Mouse (Mus musculus) gastrocnemius, postnatal 10 days (tissue): ENCODE measurements at regions not wholly inside any gene's neighbourhood (a gene's known extent, or its start where the extent isn't known, plus 50 kb on each side); places are given as distances from the start of the nearest gene placed in this dataset.
A peak's percentile ranks its signal among the peaks of the same experiment; 100 is the strongest.

Source experiments
- DNase-seq: peaks from one replicate; pipeline ENCODE4 v3.0.0; 2021; ENCODE audit warnings: mixed read lengths

DNA sequence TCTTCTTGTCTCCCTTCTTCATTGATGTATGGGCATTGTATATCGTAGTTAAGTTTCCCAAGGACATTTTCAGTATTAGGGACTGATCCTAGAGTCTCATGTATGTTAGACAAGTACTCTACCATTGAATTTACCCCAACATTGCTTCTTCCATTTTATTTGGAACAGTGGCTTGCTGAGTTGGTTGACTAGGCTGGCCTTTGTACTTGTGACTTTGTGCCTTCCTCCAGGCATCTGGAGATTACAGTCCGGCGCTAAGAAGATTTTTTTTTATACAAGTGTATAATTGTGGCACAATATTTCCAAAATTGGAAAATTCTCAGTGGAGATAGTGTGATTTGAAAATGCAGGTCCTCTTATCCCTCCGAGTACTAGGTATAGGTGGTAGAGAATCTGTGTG, 1165.5 kb upstream of the A1bg start:
- DNase-seq = no peak

DNA sequence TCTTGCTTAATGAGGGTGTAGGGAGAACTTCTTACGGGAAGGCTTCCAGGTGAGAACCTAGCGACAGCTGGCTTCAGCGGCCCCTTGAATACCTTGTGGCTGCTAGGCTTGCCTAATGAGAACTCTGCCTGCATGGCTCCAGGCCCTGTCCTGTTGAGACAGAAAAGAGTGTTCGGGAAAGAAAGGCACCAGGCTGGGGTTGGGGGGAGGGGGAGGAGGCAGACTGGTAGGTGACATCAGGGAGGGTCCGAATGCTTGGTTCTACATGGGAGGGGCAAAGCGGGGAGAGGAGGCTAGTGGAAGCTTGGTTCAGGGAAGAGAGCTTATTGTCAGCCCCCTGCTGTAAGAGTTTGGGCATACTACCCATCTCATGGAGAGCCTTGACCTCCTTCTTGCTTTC, 1164.9 kb upstream of the A1bg start:
- DNase-seq = no peak

DNA sequence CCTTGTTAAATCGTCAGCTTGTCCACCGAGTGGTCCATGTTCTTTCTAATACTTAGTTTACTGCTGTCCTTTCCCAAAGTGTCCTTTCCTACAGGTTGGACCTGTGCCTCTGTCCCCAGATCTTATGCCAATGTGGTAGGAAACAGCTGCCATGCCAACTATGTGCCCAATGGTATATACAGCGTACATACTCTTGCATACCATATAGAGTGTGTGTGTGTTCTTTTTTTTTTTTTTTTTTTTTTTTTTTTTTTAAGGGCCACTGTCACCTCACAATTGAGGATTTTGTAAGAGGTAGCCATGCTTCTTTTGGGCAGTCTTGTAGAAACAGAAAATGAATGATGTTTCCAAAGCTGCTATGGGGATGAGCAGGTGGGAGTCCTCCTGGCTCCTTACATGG, 1163.2 kb upstream of the A1bg start:
- no peak for DNase-seq

DNA sequence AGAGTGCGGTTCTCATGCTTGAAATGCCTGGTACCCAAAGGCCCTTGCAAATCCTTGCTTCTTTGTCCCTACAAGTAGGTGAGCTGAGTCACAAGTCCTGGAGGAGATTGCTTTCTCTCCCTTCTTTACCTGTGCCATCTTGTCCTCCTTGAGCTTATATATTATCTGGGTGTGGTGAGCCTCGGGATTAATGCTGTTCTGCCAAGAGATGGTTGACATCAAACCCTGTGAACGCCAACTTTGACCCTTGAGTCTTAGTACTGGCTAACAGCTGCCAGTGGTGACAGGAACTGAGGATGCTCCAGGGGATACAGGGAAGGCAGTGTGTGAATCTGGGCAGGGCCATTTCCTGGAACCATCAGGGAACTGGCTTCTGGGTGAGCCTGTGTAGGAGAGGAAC, 1160.5 kb upstream of the A1bg start:
- no peak for DNase-seq

DNA sequence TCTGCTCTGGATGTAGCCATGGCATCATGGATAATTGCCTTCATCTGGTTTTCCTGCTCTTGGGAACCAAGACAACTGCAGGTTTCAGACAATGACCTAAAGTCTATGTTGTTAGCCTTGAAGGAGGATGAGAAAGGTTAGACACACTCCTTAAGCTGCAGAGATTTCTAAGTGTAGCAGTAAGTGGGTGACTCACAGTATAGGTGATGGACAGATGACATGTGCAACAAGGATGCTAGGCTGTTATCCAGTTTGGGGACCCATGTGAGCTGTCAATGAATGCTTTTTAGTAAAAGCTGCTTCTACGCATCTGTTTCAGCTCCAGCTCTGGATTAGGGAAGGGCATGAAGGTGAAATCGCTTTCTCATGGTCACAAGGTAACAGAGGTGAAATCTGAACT, 1159.7 kb upstream of the A1bg start:
- DNase-seq = no peak

DNA sequence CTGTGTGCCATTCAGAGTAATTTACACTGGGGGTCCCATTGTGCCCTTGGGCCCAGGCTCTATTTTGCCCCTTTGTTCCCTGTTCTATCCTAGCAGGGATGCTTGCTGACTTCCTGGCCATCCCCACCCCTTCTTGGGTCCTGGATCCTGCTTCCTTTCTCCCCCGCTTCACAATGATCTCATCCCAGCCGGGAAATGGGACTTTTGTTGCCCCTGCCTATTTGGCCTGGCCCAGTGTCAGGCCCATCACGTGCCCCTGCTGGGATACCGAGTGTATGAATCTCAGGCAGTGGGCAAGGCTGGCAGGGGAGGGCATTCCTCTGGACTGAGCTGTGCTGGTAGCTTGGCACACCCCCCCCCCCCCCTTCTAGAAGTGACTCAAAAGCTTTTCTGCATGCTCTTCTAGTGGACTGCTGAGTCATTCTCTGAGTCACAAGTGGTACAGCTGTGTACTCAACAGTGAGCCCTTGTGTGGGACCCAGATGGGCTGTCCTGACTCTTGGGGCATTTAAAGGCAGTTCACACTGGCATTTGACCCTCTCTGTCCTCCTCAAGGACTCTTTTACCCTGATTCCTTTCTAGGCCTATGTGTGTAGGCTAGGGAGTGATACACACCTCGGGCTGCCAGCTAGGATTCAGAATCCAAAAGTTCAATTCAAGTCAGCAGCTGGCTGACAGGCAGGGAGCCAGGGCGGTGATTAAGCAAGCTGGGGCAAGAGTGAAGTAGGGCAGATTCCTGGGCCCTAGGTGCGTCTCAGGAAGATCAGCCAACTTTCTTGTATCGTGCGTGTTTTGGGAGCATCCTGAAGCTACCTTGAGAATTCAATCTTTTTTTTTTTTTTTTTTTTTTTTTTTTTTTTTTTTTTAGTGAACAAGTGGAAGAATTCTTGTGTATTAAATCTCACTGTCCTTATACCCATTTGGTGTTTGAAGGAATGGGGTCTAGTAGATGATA, 1156.6 kb upstream of the A1bg start:
- DNase-seq = peak; percentile 68

DNA sequence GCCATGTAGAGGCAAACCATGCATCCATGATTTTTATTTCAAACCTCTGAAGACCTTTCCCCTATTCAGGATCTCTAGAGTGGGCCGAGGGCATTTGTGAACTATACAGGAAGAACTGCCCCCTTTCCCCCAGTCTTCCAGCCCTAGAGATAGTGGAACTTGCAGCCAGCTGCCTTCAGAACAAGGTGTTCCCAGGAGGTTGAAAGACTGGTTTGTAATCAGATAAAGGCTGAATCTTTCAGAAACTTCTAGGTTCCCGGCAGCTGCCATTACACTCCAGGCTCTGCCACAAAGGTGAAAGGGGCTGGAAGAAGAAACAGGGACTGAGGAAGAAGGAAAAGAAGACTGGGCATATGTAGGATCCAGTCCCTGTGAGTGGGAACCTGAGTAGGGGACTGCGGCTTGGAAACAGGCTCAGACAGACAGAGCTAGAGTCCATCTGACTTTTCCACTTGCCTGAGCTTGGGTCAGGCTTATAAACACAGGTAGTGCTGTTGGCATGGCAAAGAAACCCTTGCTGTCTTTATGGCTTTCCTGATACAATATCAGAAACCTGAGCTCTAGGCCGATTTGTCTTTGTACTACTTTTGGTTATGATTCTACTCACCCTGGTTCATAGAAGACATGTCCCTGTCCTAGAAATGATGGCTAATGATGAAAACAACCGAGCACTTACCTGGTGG, 1153.9 kb upstream of the A1bg start:
- DNase-seq = no peak

DNA sequence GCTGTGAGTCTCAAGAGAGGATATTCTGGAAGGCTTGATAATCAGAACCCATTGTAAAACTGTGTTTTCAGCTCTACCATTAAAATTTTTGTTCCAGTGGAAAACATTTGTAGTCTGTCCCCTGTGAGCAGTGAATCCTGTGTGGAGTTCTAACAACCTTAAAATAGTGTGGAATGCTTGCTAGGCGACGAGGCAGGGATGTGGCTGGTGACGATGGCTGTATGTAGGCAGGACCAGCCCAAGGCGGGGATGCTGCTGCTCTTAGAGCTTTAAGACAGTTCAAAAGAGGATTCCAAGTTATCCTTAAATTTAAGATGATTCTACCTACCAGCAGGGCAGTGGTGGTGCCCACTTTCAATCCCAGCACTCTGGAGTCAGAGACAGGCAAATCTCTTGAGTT, 1151.9 kb upstream of the A1bg start:
- no peak for DNase-seq

DNA sequence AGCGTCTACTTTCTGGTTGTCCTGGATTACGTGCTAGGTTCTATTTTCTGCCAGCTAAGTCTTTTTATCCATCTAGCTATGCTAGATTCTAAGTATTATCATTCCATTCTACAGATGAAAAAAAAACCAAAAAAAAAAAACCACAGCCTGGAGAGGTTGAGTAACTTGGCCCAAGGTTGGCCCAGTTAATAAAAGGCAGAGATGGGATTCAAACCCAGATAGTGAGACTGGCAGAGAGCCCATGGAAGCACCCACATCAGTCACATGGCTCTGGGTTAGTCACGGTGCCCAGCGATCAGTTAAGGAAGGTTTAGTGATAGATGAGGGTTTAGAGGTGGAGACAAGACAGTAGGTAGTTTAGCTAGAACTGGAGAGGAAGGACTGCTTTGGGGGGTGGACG, 1150.8 kb upstream of the A1bg start:
- no peak for DNase-seq

DNA sequence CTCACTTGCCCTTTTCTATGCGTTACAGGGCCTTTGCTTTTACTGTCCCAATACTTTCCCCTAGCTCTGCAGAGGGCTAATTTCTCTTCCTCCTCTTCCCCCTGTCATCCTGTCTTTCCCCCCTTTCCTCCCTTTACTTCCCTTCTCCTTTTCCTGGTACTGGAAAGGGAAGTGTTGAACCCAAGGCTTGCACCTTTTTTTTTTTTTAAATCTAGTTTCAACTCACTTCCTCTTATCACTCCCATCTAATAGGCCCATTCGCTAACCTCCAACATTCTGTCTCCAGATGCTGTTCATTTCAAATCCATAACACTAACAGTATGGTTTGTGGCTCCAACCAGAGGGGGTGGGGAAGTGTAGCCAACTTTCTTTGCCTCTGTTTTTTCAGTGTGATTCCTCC, 1148.5 kb upstream of the A1bg start:
- DNase-seq = no peak

DNA sequence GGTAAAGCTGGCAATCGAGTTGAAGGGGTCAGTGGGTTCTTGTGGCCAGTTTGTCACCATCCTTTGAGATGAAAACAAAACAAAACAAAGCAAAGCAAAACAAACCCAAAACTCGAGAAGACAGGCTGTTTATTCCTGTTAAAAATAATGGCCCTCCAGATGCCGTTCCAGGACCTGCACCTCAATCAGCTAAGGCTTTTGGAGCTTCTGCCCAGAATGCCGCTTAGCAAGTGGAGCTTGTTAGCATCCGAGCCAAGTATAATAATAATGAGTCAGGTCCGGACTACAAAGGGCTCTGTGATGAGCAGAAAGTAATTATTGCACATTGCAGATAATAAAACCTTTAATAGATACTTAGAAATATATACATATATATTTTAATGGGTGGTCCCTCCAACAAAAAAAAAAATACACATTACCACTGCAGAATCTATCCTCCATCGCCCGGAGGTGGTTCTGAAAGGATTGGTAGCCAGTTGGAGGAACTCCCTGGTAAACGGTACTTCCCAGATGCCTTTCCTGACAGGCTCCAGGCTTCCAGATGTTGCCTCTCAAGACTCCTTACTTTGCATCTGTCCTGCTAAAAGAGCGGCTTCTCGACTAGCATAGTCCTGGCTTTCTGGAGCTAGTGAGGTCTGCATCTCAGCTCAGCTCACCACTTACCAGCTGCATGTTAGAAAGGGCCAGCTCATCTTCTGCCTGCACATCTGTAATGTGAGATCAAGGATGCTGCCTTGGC, 1145.8 kb upstream of the A1bg start:
- no peak for DNase-seq

DNA sequence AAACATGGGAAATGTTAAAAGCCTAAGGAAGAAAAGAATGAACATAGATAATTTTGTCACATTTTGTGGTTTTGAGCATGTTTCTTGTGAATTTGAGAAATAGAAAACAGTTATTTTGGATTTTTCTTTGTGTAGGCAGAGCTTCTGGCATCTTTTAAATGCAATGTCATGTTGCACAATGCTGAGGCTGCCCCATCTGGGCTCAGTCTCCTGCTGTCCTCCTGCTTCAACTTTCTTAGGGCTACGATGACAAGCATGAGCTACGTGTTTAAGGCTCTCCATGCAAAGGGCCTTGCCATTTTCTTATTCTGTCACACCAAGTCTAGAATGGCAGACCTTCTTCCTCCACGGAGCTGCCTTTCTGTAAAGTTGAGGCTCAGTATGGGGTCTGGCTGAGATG, 1141.6 kb upstream of the A1bg start:
- no peak for DNase-seq

DNA sequence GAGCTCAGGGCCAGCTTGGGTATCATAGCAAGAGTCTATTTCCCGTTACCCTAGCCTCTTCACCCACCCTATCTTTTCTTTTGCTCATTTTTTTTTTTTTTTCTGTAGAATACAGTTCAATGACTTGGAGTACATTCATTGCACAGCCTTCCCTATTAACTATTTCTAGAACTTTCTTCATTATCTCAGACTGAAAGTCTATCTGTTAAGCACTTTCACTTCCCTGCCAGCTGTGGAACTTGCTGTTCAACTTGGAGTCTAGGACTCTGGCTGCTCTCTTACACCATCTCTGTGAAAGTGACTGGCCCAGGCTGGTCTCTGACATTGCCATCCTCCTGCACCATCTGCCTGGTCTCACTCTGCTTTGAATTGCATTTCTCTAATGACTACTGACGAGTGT, 1134.6 kb upstream of the A1bg start:
- DNase-seq = no peak

DNA sequence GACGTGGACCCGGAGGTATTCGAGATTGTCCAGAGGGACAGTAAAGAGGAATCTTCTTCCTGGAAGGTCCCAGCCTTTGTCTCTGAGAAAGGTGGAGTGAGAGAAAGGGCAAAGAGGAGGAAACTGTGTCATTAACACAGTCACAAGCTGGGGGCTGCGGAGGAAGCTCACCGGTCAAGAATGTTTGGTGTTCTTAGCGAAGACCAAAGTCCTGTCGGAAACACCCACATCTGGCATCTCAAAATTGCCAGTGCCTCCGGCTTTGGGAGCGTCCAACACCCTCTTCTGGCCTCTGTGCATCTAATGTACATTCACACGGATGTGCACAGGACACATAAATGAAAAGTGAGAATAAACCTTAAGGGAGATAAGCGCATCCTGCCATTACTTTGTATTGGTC, 1134.1 kb upstream of the A1bg start:
- DNase-seq = no peak

DNA sequence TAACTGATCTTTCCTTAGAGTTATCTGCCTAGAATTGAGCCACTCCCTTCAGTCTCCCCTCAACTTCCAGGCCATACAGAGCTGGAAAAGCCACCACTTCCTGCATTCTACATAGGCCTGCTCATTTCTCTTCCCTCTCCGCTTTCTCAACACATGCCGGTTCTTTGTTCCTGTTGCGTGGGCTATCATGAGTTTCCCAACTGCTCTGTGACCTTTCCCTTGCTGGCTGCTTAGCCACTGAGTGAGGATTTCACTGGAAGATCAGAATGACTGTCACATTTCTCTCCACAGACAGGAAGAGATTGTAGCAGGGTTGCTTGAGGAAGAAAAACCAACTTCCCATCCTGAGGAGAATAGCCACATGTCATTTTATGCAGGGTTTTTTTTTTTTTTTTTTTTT, 1133.6 kb upstream of the A1bg start:
- DNase-seq = no peak

DNA sequence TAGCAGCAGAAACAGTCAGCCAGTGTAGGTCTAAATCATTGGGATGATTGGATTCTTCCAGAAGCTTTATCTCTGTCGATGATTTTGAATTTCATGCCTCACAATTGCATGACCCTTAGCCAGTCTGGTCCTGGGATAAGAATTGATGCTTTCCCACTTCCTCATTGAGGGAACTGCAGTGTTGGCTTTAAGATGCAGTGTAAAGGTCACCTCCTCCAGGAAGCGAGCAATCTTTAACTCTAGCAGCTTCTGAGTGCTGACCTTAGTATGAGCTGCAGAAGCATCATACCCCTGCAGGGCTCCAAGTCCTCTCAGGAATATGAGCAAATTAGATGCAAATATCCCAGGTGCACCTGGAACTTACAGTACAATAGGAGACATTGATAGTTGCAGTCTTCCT, 1132.2 kb upstream of the A1bg start:
- DNase-seq = no peak

DNA sequence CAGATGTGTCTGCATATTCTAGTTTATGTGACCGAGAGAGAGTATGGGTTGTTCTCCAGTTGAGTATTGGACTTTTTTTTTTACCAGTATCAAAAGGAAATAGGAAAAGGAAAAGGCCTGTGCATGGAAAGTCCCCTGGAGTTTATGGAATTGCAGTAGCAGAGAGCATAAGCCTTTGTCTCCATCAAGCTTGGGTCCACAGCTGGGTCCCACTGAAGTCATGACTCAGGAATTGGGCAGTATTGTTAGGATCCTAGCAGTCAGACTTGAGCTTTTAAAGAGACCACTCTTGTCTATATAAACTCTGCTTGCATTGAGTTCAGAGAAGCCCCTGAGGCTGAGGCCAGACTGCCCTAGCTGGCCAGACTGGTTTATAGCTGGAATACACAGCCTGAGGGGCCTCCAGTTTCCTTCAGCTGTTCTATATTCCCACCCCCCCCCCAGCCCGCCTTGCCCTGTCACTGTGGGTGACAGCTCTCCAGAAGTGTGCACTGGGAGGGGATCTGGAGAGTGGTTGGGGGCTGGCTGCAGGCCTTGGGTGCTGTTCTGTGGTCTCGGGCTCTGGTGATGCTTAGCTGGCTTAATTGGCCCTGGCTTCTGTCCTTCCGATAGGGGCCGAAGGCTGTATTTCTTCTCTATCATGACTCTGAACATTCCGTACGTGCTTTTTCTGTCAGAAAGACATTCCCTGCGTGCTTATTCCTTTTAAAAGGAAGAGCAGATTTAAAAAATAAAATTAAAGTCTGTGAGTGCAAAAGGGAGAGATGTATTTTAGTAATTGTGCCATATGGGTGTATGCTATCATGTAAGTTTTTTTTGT, 1130.8 kb upstream of the A1bg start:
- no peak for DNase-seq

DNA sequence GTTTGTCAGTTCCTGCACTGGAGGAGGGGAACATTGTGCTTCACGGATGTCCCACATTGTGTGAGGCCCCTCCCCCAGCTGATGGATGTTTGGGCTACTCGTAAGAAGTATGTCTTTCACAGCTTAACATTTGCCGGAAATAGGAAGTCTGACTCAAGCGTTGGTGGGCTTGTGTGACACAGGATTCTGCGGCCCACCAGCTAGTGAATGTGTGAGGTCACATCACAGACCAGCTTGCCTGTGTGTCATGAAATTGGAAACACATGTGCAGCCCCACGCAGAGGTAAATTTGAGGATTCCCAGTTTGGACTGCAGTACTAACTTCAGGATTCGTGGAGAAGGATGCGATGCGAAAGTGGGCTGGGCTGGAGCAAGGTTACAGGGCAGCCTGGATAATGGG, 1126.6 kb upstream of the A1bg start:
- no peak for DNase-seq

DNA sequence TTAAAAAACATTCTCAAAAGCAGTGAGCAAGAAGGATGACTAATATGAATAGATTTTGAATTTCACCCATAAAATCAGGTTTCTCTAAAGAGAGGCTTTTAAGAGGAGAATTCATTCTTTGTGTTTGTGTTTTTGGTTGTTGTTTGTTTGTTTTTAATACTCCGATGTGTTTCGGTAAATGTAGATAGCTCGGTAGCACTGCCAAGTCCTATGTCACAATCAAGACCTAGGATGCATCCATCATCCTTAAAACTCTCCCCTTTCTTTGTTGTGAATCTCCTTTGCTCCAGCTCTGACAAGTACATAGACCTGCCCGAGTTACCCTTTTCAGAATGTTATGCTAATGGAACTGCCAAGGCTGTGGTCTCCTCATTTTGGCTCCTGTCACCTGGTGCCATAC, 1126.2 kb upstream of the A1bg start:
- DNase-seq = no peak

DNA sequence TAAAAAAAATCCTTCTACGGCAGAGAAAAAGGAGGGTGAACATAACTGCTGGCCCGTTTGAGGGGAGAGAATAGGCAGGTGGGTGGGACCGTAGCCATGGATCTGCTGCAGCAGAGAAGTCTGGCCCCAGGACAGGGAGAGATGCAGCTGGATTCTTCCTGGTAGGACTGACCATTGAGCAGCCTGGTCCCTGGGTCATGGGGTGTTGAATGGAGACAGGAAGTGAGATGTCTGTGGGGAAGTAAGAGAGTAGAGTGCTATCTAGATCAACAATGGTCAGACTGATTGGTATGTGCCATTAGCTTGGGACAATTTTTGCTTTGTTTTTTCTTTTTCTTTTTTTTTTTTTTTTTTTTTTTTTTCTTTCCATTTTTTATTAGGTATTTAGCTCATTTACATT, 1123.5 kb upstream of the A1bg start:
- DNase-seq = no peak

DNA sequence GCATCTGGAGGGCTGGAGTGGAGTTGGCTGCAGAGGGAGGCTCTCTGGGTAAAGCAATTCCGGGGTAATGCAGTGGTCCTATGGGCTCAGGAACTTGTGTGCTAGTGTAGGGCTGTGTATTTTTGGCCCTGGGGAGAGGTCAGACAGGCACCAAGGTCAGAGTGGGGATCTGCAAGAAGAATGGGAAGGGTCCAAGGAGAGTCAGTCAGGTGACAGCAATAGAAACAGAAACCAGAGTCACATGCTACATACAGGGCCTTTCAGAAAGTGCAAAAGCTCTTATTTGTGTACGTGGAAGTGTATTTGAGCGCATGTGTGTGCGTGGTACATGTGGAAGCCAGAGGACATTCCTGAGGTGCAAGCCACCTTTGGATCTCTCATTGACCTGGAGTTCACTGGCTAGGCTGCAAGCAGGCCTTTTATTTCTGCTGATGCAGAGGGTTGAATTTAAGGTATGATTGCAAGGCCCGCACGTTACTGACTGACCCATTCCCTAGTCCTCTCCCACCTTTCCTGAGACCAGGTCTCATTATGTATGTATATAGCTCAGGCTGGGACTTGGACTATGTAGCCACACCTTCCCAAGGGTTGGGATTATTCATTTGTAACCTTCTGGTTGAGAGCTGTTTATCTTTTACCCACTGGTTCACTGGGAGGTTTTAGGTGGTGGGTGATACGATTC, 1122.0 kb upstream of the A1bg start:
- no peak for DNase-seq
